Mouse (Mus musculus) neural tube, postnatal 0 days (tissue): ENCODE measurements around the gene Olfr1276. TPM values are rescaled to one million over a fixed set of nuclear protein-coding genes. Genes with fewer than 3 reads are reported as not detected.

Experiments used
- polyA plus RNA-seq: library from polyadenylated mRNA; unstranded; fragments of >200 nt; fragmentation: Nextera tagmentation; extraction: Ambion mirVana; gene quantifications from 2 replicates; pipeline ENCODE4 v1.2.1, GENCODE M21; 2015

Gene Olfr1276
- not detected in 2 replicates for polyA plus RNA-seq

DNA sequence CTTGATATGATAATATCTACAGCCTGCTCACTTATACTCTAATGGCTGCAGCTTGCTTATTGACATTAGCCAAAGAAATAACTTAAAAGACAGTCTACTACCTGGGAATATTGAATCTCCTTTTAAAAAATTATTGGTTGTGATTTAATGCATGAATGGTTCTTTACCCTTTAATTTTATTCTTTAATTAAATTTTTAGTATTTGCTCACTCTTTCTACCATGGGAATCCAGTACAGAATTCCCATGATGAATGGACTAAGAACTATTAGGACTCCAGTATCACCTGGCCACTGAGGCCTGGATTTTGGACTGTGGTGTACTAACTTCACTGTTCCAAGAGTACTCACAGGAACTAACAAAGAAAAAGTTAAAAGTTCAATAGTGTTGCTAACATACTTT is at the start of gene Olfr1276:
TSS of gene Olfr1276 (plus strand) at position 301 of the 400 bp plus-strand sequence.

GRCm38 (mm10) chr2:111229502-111229901 is 24.8 kb upstream of the Olfr1276 start, which contains the start of gene 4930430A15Rik:
TSS of gene 4930430A15Rik (minus strand) at chr2:111229602.

GRCm38 (mm10) chr2:111235186-111235585 is 19.1 kb upstream of the Olfr1276 start, which contains the start of gene Olfr1275:
TSS of gene Olfr1275 (minus strand) at chr2:111235286.

DNA sequence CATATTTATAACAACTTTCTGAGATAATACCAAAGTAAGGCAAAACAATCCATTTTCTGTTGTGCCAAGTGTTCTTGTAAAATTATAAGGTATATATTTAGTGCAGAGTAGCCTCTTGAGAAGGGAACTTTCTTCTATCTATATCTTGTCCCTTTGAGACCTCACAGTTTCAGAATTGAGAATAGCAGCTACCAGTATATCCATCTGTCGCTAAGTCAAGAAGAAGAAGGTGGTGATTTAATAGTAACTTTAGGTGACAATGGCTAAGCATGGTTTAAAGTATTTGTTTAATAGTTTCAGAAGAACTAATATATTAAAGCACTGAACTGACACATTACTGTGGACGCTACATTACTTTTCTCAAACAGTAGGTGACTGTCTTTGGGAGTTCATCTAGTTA is 19.7 kb downstream of the Olfr1276 start, which contains the start of gene Olfr1277:
TSS of gene Olfr1277 (minus strand) at position 101 of the 400 bp plus-strand sequence.

GRCm38 (mm10) chr2:111289836-111290235 is 35.5 kb downstream of the Olfr1276 start, which contains the start of gene Olfr1278:
TSS of gene Olfr1278 (plus strand) at chr2:111290136.

DNA sequence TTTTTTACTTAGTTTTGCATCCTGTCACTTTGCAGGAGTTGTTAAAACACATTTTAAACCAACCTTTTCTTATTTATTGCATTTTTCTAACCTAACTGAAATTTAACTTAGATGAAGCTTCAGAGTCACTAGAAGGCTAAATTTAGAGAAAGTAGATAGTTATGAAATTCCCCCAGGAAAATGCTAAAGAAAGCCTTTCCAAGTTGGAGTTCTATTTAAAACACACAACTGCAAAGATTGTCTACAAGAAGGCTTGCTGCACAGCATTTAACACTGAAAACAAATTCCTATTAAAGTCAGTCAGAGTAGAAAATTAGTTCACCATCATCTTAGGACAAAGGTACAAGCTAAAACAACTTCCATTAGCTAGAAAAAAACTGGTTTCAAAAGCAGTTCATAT is 46.1 kb downstream of the Olfr1276 start, which contains the start of gene Olfr1279:
TSS of gene Olfr1279 (plus strand) at position 262 of the 400 bp plus-strand sequence.

Other genes with a start within 250 kb of the Olfr1276 start
- not detected in 2 replicates for gene Gm13941, start 148.5 kb upstream of the Olfr1276 start, polyA plus RNA-seq
- not detected in 2 replicates for gene Gm15130, start 101.6 kb upstream of the Olfr1276 start, polyA plus RNA-seq
- not detected in 2 replicates for gene 4930430A15Rik, start 24.9 kb upstream of the Olfr1276 start, polyA plus RNA-seq
- gene Olfr1275, start 19.2 kb upstream of the Olfr1276 start, polyA plus RNA-seq = not detected in 2 replicates
- gene Olfr1277, start 19.6 kb downstream of the Olfr1276 start, polyA plus RNA-seq = not detected in 2 replicates
- gene Olfr1278, start 35.6 kb downstream of the Olfr1276 start, polyA plus RNA-seq = not detected in 2 replicates
- not detected in 2 replicates for gene Olfr1279, start 46.1 kb downstream of the Olfr1276 start, polyA plus RNA-seq
- not detected in 2 replicates for gene Olfr1280, start 59.5 kb downstream of the Olfr1276 start, polyA plus RNA-seq
- not detected in 2 replicates for gene Olfr1281, start 72.0 kb downstream of the Olfr1276 start, polyA plus RNA-seq
- gene Olfr1282, start 81.6 kb downstream of the Olfr1276 start, polyA plus RNA-seq = not detected in 2 replicates
- gene Olfr1283, start 112.3 kb downstream of the Olfr1276 start, polyA plus RNA-seq = not detected in 2 replicates
- not detected in 2 replicates for gene Olfr1284, start 121.0 kb downstream of the Olfr1276 start, polyA plus RNA-seq
- not detected in 2 replicates for gene Olfr1286, start 168.6 kb downstream of the Olfr1276 start, polyA plus RNA-seq
- gene Olfr1287, start 194.6 kb downstream of the Olfr1276 start, polyA plus RNA-seq = not detected in 2 replicates
- not detected in 2 replicates for gene Olfr1288, start 219.6 kb downstream of the Olfr1276 start, polyA plus RNA-seq
- gene Olfr1289, start 226.3 kb downstream of the Olfr1276 start, polyA plus RNA-seq = not detected in 2 replicates
- not detected in 2 replicates for gene Olfr1290, start 239.3 kb downstream of the Olfr1276 start, polyA plus RNA-seq
- gene Olfr1291-ps1, start 242.7 kb downstream of the Olfr1276 start, polyA plus RNA-seq = not detected in 2 replicates